Mouse (Mus musculus) cortical plate, adult 2 months (tissue): ENCODE results near the gene Pgls.

Experiments used
- CTCF ChIP-seq: fragments of 200-500 bp; IDR thresholded peaks from 2 replicates; pipeline ENCODE4 v1.5.1; 2011; ENCODE audit warnings: mild to moderate bottlenecking, control low read depth, low read length; ENCODE audit not compliant: insufficient read depth; ENCODE audit errors: extremely low read depth
- POLR2A ChIP-seq: fragments of 200-500 bp; IDR thresholded peaks from 2 replicates; pipeline ENCODE4 v1.6.1; 2011; ENCODE audit warnings: mild to moderate bottlenecking, low read length, control low read depth; ENCODE audit not compliant: insufficient read depth; ENCODE audit errors: extremely low read depth

- TF ChIP-seq CTCF (no peak), POLR2A (peak; percentile 73; the same call in 1 of the 2 replicates)
These were observed 49.2 kb upstream of the Pgls start, which contains the start of gene Mvb12a for GRCm38 (mm10) chr8:71542632-71543343.
